Mouse (Mus musculus): ENCODE measurements around the gene Srsf9. TPM values are rescaled to one million over a fixed set of nuclear protein-coding genes. Genes with fewer than 3 reads are reported as not detected.
A peak's percentile ranks its signal among the peaks of the same experiment; 100 is the strongest.

The Srsf9 gene
- total RNA-seq (2014; rRNA removed) (44.1 and 45.5 TPM in 2 replicates), polyA plus RNA-seq (2015; fragmentation: Nextera tagmentation; extraction: Ambion mirVana) (88.0 and 93.8 TPM in 2 replicates)

- DNase-seq (ENCODE audit: low spot score): peak; percentile 94
- 0 out of 2 replicates have a peak, but pooled peaks cover 4% of the 10 kb centered on the region for H3K4me1 ChIP-seq (ENCODE audit: insufficient read depth, low read length)
- peaks cover 14% of the 10 kb centered on the region for H3K36me3 ChIP-seq (ENCODE audit: insufficient read depth, low read length)
- H3K9me3 ChIP-seq (ENCODE audit: low read length): no peaks in the 10 kb centered on the region
- no peaks in the 10 kb centered on the region for H3K27me3 ChIP-seq (ENCODE audit: insufficient read depth, low read length)
- WGBS: under 1% methylated on average over 53 of the region's 97 CpGs
- peak within 1 kb of the TSS; percentile 86 for H3K9ac ChIP-seq (replicated peaks; ENCODE audit: low read length, poor library complexity, severe bottlenecking)
- peak; percentile 89 for ATAC-seq (ENCODE audit: low FRiP score)
- peak within 1 kb of the TSS; percentile 88 for H3K27ac ChIP-seq (ENCODE audit: low read depth, low read length)
- no peak for TF ChIP-seq CTCF (IDR thresholded peaks at IDR 0.05)
- H3K4me2 ChIP-seq (ENCODE audit: low read depth, low read length, poor library complexity, severe bottlenecking): peak within 1 kb of the TSS; percentile 85
- H3K4me3 ChIP-seq (ENCODE audit: low read depth, low read length): peak within 1 kb of the TSS; percentile 94
Observed at GRCm38 (mm10) chr5:115326875-115327609, at the start of gene Srsf9. TSS of gene Srsf9 (plus strand) at chr5:115327177.

DNA sequence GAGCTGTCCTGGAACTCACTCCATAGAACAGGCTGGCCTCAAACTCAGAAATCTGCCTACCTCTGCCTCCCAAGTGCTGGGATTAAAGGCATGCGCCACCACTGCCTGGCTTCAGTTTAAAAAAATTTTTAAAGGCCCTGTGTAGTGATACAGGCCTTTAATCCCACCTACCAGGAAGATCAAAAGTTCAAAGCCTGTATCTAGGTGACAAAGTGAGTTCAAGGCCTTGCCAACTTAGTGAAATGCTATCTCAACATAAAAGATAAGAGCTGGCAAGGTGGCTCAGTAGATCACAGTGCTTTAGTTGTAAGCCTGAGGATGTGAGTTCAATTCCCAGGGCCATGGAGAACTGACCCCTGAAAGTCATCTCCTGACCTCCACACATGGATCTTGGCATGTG lies 48.9 kb upstream of the Srsf9 start:
- Histone ChIP-seq H3K4me2 (ENCODE audit: low read depth, low read length, poor library complexity, severe bottlenecking) (no peak overlapping the region), H3K9ac (replicated peaks; ENCODE audit: low read length, poor library complexity, severe bottlenecking) (no peak overlapping the region), H3K36me3 (ENCODE audit: insufficient read depth, low read length) (peaks cover 2% of the 10 kb centered on the region; the same call in 1 of the 2 replicates), H3K4me3 (ENCODE audit: low read depth, low read length) (no peak overlapping the region), H3K4me1 (ENCODE audit: insufficient read depth, low read length) (no peaks in the 10 kb centered on the region), H3K27me3 (ENCODE audit: insufficient read depth, low read length) (no peaks in the 10 kb centered on the region), H3K27ac (ENCODE audit: low read depth, low read length) (no peak overlapping the region), H3K9me3 (ENCODE audit: low read length) (no peaks in the 10 kb centered on the region)
- no peak for ATAC-seq (ENCODE audit: low FRiP score)
- DNase-seq (ENCODE audit: low spot score): no peak
- TF ChIP-seq CTCF (IDR thresholded peaks at IDR 0.05): no peak
- WGBS: 85% methylated on average over 1 of the region's 1 CpGs

GRCm38 (mm10) chr5:115278785-115279184 lies 48.2 kb upstream of the Srsf9 start:
- TF ChIP-seq CTCF (IDR thresholded peaks at IDR 0.05): no peak
- H3K9ac ChIP-seq (replicated peaks; ENCODE audit: low read length, poor library complexity, severe bottlenecking): no peak overlapping the region
- no peaks in the 10 kb centered on the region for H3K27me3 ChIP-seq (ENCODE audit: insufficient read depth, low read length)
- no peak overlapping the region for H3K4me3 ChIP-seq (ENCODE audit: low read depth, low read length)
- no peak overlapping the region for H3K27ac ChIP-seq (ENCODE audit: low read depth, low read length)
- H3K4me2 ChIP-seq (ENCODE audit: low read depth, low read length, poor library complexity, severe bottlenecking): no peak overlapping the region
- DNase-seq (ENCODE audit: low spot score) (no peak), ATAC-seq (ENCODE audit: low FRiP score) (no peak)
- H3K36me3 ChIP-seq (ENCODE audit: insufficient read depth, low read length): peaks cover 8% of the 10 kb centered on the region
- H3K4me1 ChIP-seq (ENCODE audit: insufficient read depth, low read length): no peaks in the 10 kb centered on the region
- WGBS: 58% methylated on average over 2 of the region's 2 CpGs
- H3K9me3 ChIP-seq (ENCODE audit: low read length): no peaks in the 10 kb centered on the region

DNA sequence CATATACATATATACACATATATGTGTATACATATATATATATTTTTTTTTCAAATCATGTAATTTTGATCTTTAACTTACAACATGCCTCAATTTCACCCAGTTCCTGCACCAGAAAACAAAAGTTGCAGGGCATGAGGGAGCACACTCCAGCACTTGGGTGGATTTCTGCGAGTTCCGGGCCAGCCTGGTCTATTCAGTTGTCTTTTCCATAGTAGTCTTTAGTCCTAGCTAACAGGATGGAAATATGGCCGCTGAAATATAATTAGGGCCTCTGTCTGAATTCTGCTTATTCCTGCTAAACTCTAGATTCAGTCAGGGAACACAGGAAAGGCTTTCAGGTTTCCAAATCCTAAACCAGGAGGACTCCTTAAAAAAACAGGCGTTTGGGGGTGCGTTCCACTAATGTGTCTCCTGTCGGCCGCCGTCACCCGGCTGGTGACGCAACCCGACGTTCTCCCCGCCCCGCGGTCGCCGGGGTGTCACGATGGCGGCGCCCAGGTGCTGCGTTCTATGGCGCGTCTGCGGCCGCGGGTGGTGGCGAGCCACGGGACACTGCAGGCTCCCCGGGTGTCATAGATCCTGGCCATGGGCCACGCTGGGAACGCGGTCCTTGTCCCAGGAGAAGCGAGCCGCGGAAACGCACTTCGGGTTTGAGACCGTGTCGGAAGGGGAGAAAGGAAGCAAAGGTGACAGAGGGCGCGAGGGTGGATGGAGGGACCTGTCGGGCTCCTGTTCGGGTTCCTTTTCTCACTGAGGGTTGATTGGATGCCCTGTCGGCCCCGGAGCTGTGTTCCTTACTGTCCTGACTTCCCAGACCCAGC lies 47.5 kb upstream of the Srsf9 start, which contains the start of gene Coq5:
TSS of gene Coq5 (plus strand) at position 441 of the 824 bp plus-strand sequence.
- ATAC-seq (ENCODE audit: low FRiP score) (peak; percentile 74), DNase-seq (ENCODE audit: low spot score) (peak; percentile 87)
- H3K9ac ChIP-seq (replicated peaks; ENCODE audit: low read length, poor library complexity, severe bottlenecking): peak within 1 kb of the TSS; percentile 81
- H3K27me3 ChIP-seq (ENCODE audit: insufficient read depth, low read length): no peaks in the 10 kb centered on the region
- peak within 1 kb of the TSS; percentile 69 for H3K27ac ChIP-seq (ENCODE audit: low read depth, low read length)
- H3K4me1 ChIP-seq (ENCODE audit: insufficient read depth, low read length): no peaks in the 10 kb centered on the region
- peak within 1 kb of the TSS; percentile 88 for H3K4me3 ChIP-seq (ENCODE audit: low read depth, low read length)
- TF ChIP-seq CTCF (IDR thresholded peaks at IDR 0.05): no peak
- H3K36me3 ChIP-seq (ENCODE audit: insufficient read depth, low read length): peaks cover 15% of the 10 kb centered on the region
- 4% methylated on average over 45 of the region's 45 CpGs for WGBS
- H3K9me3 ChIP-seq (ENCODE audit: low read length): no peaks in the 10 kb centered on the region
- H3K4me2 ChIP-seq (ENCODE audit: low read depth, low read length, poor library complexity, severe bottlenecking): peak within 1 kb of the TSS; percentile 81

DNA sequence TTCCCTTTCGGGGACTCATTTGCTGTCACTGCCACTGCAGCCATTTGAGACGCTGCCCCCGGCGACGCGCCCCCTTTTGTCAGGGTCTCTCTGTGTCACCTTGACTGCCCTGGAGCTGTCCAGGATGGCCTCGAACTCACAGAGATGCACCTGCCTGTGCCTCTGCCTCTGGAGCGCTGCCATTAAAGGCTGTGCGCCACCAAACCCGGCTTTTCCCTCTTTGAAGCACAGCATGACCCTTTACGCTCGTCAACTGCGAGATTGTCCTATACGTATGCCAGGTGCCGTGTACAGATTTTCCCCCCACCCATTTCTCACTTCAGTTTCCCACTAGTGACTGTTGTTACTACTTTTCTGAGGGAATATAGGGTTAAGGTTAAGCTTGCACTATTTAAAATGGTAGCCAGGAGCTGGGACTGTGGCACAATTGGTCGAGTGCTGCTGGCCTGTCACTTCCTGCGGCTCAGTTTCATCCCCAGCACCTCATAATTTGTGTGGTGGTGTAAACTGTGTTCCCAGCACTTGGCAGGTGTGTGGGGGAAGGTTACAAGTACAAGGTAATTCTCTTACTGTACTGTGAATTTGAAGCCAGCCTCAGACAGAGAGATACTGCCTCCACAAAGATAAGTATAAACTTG lies 46.8 kb upstream of the Srsf9 start:
- ATAC-seq (ENCODE audit: low FRiP score) (0 out of 2 replicates have a peak, but pooled peaks have one; percentile 31), DNase-seq (ENCODE audit: low spot score) (peak; percentile 8)
- Histone ChIP-seq H3K36me3 (ENCODE audit: insufficient read depth, low read length) (peaks cover 17% of the 10 kb centered on the region), H3K9ac (replicated peaks; ENCODE audit: low read length, poor library complexity, severe bottlenecking) (peak overlapping the region; percentile 81), H3K4me3 (ENCODE audit: low read depth, low read length) (peak overlapping the region; percentile 88), H3K4me2 (ENCODE audit: low read depth, low read length, poor library complexity, severe bottlenecking) (peak overlapping the region; percentile 81), H3K9me3 (ENCODE audit: low read length) (no peaks in the 10 kb centered on the region), H3K27me3 (ENCODE audit: insufficient read depth, low read length) (no peaks in the 10 kb centered on the region), H3K4me1 (ENCODE audit: insufficient read depth, low read length) (no peaks in the 10 kb centered on the region), H3K27ac (ENCODE audit: low read depth, low read length) (peak overlapping the region; percentile 69)
- TF ChIP-seq CTCF (IDR thresholded peaks at IDR 0.05): no peak
- 9% methylated on average over 17 of the region's 17 CpGs for WGBS

All from midbrain, postnatal 0 days (tissue).